ENCODE assay signal across 21 mouse cellular contexts in the genomic region with DNA sequence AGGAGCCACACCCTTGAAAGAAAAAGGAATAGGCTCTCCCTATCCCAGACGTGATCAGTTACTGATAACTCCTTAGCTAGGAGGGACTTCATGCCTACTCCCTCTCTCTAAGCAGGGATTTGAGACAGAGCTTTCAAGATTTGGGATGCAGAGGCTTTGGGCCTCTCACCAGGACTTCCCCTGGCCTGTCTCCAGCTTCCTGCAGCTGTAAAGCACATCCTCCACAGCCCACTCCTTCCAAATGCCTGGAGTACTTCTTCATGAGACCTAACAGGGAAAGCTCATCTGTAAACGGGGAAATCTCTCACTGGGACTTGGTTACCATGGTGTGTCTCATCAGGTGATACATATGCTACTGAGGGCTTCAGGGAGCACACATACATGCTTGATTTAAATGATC.
"Had no signal": no experiment of that assay in that cellular context is flagged by ENCODE, and none has a peak within 500 bp of the region (broad histone marks: within the 10 kb centered on the region; RNA-seq: fewer than 3 reads in every experiment).

No protein-coding gene starts in this region.

- H3K4me3 ChIP-seq: kidney, embryonic 15.5 days; layer of hippocampus, adult 2 months; limb, embryonic 10.5 days; limb, embryonic 13.5 days; lung, embryonic 15.5 days; megakaryocyte, embryonic 14.5 days; midbrain, embryonic 10.5 days; midbrain, embryonic 13.5 days; myocyte; neural tube, embryonic 13.5 days; stomach, embryonic 15.5 days had no signal

- H3K36me3 ChIP-seq: kidney, embryonic 15.5 days; limb, embryonic 10.5 days; limb, embryonic 13.5 days; lung, embryonic 15.5 days; midbrain, embryonic 10.5 days; midbrain, embryonic 13.5 days; neural tube, embryonic 13.5 days; stomach, embryonic 15.5 days had no signal

- H3K4me1 ChIP-seq: limb, embryonic 13.5 days; megakaryocyte, embryonic 14.5 days; stomach, embryonic 15.5 days had no signal

- H3K9me3 ChIP-seq: kidney, embryonic 15.5 days; limb, embryonic 10.5 days; limb, embryonic 13.5 days; lung, embryonic 15.5 days; midbrain, embryonic 10.5 days; midbrain, embryonic 13.5 days; neural tube, embryonic 13.5 days; stomach, embryonic 15.5 days had no signal

- H3K27ac ChIP-seq: layer of hippocampus, adult 2 months; limb, embryonic 10.5 days; limb, embryonic 13.5 days; lung, embryonic 15.5 days; midbrain, embryonic 10.5 days; midbrain, embryonic 13.5 days; neural tube, embryonic 13.5 days; stomach, embryonic 15.5 days had no signal

- DNase-seq: kidney, adult 2 months; layer of hippocampus, adult 9-11 months; lung, postnatal 36 days; retina, postnatal 1 day; right cerebral cortex, postnatal 25 days; spleen, adult 18-20 months; thymus, postnatal 25 days had no signal

- H3K27me3 ChIP-seq: limb, embryonic 13.5 days; lung, embryonic 15.5 days; megakaryocyte, embryonic 14.5 days; midbrain, embryonic 13.5 days; neural tube, embryonic 13.5 days; stomach, embryonic 15.5 days had no signal

- H3K4me2 ChIP-seq: kidney, embryonic 15.5 days; limb, embryonic 13.5 days; lung, embryonic 15.5 days; midbrain, embryonic 13.5 days; neural tube, embryonic 13.5 days; stomach, embryonic 15.5 days had no signal

- ATAC-seq: inflammation-experienced regulatory T-cells, adult 6 months; intestine, postnatal 0 days; midbrain, embryonic 13.5 days; midbrain, embryonic 16.5 days had no signal

- H3K9ac ChIP-seq: kidney, embryonic 15.5 days; limb, embryonic 13.5 days; lung, embryonic 15.5 days; midbrain, embryonic 13.5 days; neural tube, embryonic 13.5 days; stomach, embryonic 15.5 days had no signal
